Mouse (Mus musculus): ENCODE data around the gene Epha10.
A peak's percentile ranks its signal among the peaks of the same experiment; 100 is the strongest.

Gene Epha10

GRCm38 (mm10) chr4:124880599-124880998 lies at the start of gene Epha10:
Epha10 (plus strand) TSS chr4:124880899.
- DNase-seq, result no peak

- DNase-seq, result no peak
Observed at GRCm38 (mm10) chr4:124832796-124833195, 47.9 kb upstream of the Epha10 start.

- DNase-seq, result no peak
Observed at GRCm38 (mm10) chr4:124838035-124838700, 42.5 kb upstream of the Epha10 start.

- DNase-seq, result no peak
Observed at GRCm38 (mm10) chr4:124840998-124841397, 39.7 kb upstream of the Epha10 start.

- peak; percentile 49 for DNase-seq
Observed at GRCm38 (mm10) chr4:124843493-124843892, 37.2 kb upstream of the Epha10 start.

DNA sequence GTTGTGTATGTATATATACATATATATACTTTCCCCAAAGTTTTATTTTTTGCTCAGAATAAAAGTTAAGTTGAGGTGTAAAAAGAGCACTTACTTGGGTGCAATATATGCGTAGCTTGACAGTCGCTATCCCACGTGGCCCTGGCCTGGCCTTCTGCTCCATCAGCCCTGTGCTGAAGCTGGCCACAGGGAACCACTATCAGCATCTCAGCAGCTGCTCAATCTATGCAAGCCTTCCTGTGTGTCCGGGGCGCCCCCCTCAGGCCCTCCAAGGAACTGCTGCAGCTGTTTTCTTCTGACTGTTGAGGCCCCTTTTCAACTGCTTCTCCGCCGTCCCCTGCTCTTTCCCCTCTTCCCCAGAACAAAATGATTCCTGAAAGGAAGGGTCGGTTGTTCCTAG lies 33.1 kb upstream of the Epha10 start:
- peak; percentile 85 for DNase-seq

- no peak for DNase-seq
Observed at GRCm38 (mm10) chr4:124849631-124850260, 31.0 kb upstream of the Epha10 start.

- DNase-seq, result peak; percentile 93
Observed at GRCm38 (mm10) chr4:124850261-124850913, 30.3 kb upstream of the Epha10 start, which contains the start of gene Yrdc. Yrdc (plus strand) TSS chr4:124850679.

GRCm38 (mm10) chr4:124850933-124851658 lies 29.6 kb upstream of the Epha10 start, which contains the start of gene 1110065P20Rik:
1110065P20Rik (minus strand) TSS chr4:124851196.
- DNase-seq, result peak; percentile 81

- no peak for DNase-seq
Observed at GRCm38 (mm10) chr4:124856294-124856693, 24.4 kb upstream of the Epha10 start.

DNA sequence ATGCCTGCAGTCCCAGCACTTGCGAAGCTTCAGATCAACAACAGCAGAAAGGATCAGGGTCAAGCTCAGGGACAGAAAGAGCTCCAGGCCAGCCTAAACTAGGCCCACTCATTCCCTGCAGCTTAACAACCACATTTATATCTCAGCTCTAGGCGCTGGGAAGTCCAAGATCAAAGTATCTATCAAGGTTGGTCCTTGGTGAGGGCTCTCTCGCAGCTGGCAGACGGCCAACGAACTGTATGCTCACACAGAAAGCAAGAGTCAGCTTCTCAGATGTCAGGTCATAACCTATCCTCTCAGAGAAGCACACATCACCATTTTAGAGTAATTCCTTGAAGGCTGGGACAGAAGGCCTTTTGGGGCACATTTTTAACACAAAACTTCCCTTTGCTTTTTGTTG lies 22.3 kb upstream of the Epha10 start:
- DNase-seq, result no peak

DNA sequence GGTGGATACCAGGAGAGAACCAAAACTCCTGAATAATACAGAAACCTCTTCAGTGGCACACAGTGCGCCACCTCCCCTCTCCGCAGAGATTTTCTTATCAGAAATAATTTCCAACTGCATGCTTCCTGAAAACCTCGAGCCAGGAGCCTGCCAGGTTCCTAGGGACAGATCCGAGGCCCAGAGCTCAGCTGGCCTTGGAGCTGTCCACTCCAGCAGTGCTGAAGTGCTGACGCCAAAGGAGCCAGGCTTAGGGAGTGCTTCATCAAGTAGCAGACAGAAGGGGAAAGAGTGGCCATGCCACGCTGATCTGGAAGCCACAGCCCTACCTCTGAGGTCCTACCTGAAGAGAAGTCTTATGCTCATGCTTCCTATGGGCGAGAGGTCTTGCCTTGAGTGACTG lies 20.3 kb upstream of the Epha10 start:
- DNase-seq, result peak; percentile 68

GRCm38 (mm10) chr4:124861283-124862188 lies 19.2 kb upstream of the Epha10 start, which contains the start of gene Maneal:
Maneal (minus strand) TSS chr4:124862171.
- no peak for DNase-seq

DNA sequence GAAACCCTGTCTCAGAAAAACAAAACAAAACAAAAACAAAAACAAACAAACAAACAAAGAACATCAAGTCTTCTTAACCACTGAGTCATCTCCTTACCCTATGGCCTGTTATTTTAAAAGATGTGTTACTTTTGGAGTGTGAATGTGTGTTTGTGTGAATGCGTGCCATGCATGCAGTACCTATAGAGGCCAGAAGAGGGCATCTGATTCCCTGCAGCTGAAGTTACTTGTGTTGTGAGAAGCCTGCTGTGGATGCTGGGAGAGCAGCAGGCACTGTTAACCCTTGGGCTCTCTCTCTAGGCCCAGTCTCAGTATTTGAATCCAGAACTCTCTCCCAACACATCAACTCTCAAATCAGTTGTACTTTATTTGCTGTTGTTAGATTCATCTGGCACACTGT lies 8.0 kb upstream of the Epha10 start:
- DNase-seq, result no peak

GRCm38 (mm10) chr4:124881341-124881908 lies 726 bp downstream of the Epha10 start:
- peak; percentile 12 for DNase-seq

DNA sequence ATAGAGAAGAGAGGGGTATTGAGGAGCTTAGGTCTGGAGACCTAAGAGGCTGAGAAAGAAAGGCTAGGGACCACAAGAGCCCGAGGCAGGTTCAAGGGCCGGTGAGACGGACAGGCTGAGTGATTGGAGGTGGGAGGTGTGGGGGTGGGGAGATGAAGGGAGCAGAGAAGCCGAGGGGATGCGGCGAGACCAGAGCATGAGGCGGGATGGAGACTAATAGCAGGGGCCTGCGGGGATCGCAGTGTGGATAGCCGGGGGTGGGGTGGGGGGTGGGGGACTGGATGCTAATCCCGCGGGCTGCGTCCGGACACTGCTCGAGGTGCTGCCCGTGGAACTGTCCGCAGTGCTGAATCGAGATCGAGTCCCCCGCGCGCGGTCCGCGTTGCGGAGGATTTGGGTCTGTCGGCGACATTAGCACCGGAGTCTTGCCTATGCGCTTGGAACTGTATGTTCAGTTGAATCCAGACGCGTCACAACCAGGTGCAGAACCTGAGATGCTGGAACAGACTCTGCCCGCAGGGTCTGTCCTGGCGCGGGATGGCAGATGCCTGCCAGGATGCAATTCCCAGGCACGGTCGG lies 1.5 kb downstream of the Epha10 start:
- DNase-seq, result peak; percentile 43

DNA sequence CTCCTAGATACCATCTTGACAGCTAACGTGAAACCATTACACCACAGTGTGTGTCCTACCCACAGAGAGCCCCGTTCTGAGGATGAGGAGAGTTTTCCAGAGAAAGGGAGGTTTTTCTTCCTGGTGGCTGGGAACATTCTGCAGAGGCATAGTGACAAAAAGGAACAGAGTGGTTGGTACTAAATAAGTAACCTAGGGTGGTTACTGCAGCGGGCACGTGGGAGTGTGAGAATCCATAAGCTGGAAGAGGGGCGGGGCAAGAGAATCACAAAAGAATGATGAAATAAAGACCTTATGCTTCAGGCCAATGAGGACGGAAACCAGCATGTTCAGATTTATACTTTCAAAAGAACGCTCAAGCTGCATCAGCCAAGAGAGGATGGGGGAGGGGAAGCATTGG lies 8.0 kb downstream of the Epha10 start:
- DNase-seq, result no peak

DNA sequence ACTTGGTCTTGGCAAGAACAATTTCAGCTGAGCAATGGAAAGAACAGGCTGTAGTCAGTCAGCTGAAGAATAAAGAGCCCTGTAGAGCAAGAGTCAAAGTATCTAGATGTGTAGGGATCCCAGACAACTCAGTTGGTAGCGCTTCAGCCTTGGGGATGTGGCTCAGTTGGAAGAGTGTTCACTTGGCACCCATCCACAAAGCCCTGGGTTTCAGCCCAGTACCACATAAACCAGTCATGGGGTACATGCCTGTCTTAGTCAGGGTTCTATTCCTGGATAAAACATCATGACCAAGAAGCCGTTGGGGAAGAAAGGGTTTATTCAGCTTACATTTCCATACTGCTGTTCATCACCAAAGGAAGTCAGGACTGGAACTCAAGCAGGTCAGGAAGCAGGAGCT lies 9.2 kb downstream of the Epha10 start:
- DNase-seq, result no peak

DNA sequence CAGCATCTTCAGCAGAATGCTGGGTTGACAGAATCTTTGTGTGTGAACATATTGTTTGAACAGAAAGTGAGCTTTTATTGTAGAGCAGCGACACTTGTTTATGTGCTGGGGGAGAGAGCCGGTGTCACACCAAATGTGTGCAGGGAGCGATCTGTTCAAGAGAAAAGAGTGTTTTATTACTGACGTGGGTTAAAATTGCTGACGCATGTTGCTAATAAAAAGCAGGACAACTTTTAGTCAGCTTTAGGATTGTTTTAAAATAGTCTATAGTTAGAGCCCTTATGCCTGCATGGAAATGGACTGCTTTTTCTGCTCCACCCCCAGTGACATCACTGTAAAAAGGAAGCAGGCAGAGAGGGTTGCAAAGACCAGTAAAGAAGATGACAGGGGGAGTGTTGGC lies 10.1 kb downstream of the Epha10 start:
- no peak for DNase-seq

GRCm38 (mm10) chr4:124893769-124894168 lies 13.1 kb downstream of the Epha10 start:
- no peak for DNase-seq

Measured in liver (tissue).